23 mouse cellular contexts compared by ENCODE assay signal in the genomic region with DNA sequence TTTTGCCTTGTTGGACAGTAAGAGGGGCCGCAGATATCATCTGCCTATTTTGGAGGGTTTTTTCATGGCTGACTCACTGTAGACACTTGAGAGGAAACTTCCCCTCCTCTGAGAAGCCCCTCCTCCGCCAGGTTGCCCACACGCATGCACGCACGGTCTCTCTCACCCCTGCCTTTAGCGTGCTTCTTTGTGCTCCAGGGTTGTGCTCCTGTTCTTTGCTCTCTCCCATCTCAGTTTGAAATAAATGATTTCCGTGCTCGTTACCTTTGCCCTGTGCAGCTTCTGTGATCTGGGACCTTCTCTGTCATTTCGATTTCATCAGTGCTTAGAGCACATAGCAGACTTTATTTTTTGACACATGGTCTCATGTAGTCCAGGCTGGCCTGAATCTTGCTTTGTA.
A peak's percentile ranks its signal among the peaks of the same experiment; 100 is the strongest.
DNase-seq lines count a peak whose midpoint lies in the region; ATAC-seq and TF ChIP-seq lines count a peak whose summit lies in the region.
"Had no signal": no experiment of that assay in that cellular context is flagged by ENCODE, and none has a peak within 500 bp of the region (broad histone marks: within the 10 kb centered on the region; RNA-seq: fewer than 3 reads in every experiment).

No protein-coding gene starts in this region.

- DNase-seq in heart, adult 11 months, result peak; percentile 75
- no peak for DNase-seq in heart, adult 2 months
- peak; percentile 68 for DNase-seq in kidney, adult 2 months
- DNase-seq in kidney, adult 18-20 months, result no peak
- DNase-seq in kidney, postnatal 4 days, result no peak
- DNase-seq in kidney, postnatal 0 days (ENCODE audit: low spot score), result no peak
- DNase-seq: adrenal gland, adult 8-10 months; adrenal gland, postnatal 25 days; cerebellum, adult 11-12 months; cerebellum, adult 8-10 months; cerebellum, postnatal 10 days; cerebellum, postnatal 36 days; embryo, embryonic 11 days; gastrocnemius, postnatal 25 days had no signal

- H3K79me2 ChIP-seq in heart, adult 2 months (replicated peaks; ENCODE audit: control insufficient read depth, insufficient read depth, low read length), result no peaks in the 10 kb centered on the region

- no peaks in the 10 kb centered on the region for H3K4me1 ChIP-seq in heart, adult 2 months (ENCODE audit: control insufficient read depth, insufficient read depth, low read length)
- peaks cover 18% of the 10 kb centered on the region; the same call in 1 of the 2 replicates for H3K4me1 ChIP-seq in kidney, adult 2 months (ENCODE audit: control insufficient read depth, insufficient read depth, low read length)
- no peaks in the 10 kb centered on the region for H3K4me1 ChIP-seq in kidney, embryonic 15.5 days
- H3K4me1 ChIP-seq in kidney, postnatal 0 days (replicated peaks; ENCODE audit: insufficient read depth, low read length), result no peaks in the 10 kb centered on the region
- H3K4me1 ChIP-seq: embryonic facial prominence, embryonic 10.5 days; embryonic facial prominence, embryonic 13.5 days; forebrain, embryonic 12.5 days; forebrain, embryonic 15.5 days; hindbrain, embryonic 12.5 days had no signal

- no peaks in the 10 kb centered on the region; the same call in 1 of the 2 replicates for H3K36me3 ChIP-seq in heart, adult 2 months (ENCODE audit: control insufficient read depth, insufficient read depth, low read length)
- H3K36me3 ChIP-seq in kidney, adult 2 months (ENCODE audit: control insufficient read depth, insufficient read depth, low read length), result peaks cover 1% of the 10 kb centered on the region; the same call in 1 of the 2 replicates
- no peaks in the 10 kb centered on the region for H3K36me3 ChIP-seq in kidney, embryonic 15.5 days
- no peaks in the 10 kb centered on the region for H3K36me3 ChIP-seq in kidney, postnatal 0 days (ENCODE audit: insufficient read depth, low read length)
- H3K36me3 ChIP-seq: embryonic facial prominence, embryonic 10.5 days; embryonic facial prominence, embryonic 13.5 days; forebrain, embryonic 12.5 days; forebrain, embryonic 15.5 days; hindbrain, embryonic 12.5 days had no signal

- H3K27me3 ChIP-seq in heart, adult 2 months (ENCODE audit: control insufficient read depth, insufficient read depth, low read length), result no peaks in the 10 kb centered on the region
- no peaks in the 10 kb centered on the region for H3K27me3 ChIP-seq in kidney, adult 2 months (replicated peaks; ENCODE audit: control insufficient read depth, insufficient read depth, low read length)
- H3K27me3 ChIP-seq in kidney, embryonic 15.5 days, result no peaks in the 10 kb centered on the region
- H3K27me3 ChIP-seq in kidney, postnatal 0 days (ENCODE audit: insufficient read depth, low read length), result no peaks in the 10 kb centered on the region
- H3K27me3 ChIP-seq: embryonic facial prominence, embryonic 13.5 days; forebrain, embryonic 12.5 days; forebrain, embryonic 15.5 days; hindbrain, embryonic 12.5 days had no signal

- no peak overlapping the region for H3K27ac ChIP-seq in heart, adult 2 months
- H3K27ac ChIP-seq in kidney, adult 2 months (ENCODE audit: insufficient read depth, low read depth, low read length), result peak overlapping the region; percentile 51
- 0 out of 2 replicates have a peak overlapping the region, but pooled peaks have one; percentile 14 for H3K27ac ChIP-seq in kidney, embryonic 15.5 days
- peak overlapping the region; percentile 19; the same call in 1 of the 2 replicates for H3K27ac ChIP-seq in kidney, postnatal 0 days
- H3K27ac ChIP-seq: embryonic facial prominence, embryonic 10.5 days; embryonic facial prominence, embryonic 13.5 days; forebrain, embryonic 12.5 days; forebrain, embryonic 15.5 days; hindbrain, embryonic 12.5 days had no signal

- H3K4me2 ChIP-seq in kidney, embryonic 15.5 days, result no peak overlapping the region
- no peak overlapping the region for H3K4me2 ChIP-seq in kidney, postnatal 0 days (ENCODE audit: low read length)
- H3K4me2 ChIP-seq: embryonic facial prominence, embryonic 13.5 days; forebrain, embryonic 12.5 days; forebrain, embryonic 15.5 days; heart, embryonic 11.5 days; hindbrain, embryonic 12.5 days had no signal

- TF ChIP-seq POLR2A in heart, adult 2 months (IDR thresholded peaks at IDR 0.05; ENCODE audit: insufficient read depth, low read depth, low read length), result no peak
- TF ChIP-seq POLR2A in kidney, adult 2 months (IDR thresholded peaks at IDR 0.05; ENCODE audit: low read depth, low read length), result no peak

- H3K9me3 ChIP-seq in kidney, embryonic 15.5 days (replicated peaks), result no peaks in the 10 kb centered on the region
- no peaks in the 10 kb centered on the region for H3K9me3 ChIP-seq in kidney, postnatal 0 days (replicated peaks; ENCODE audit: low read length)
- H3K9me3 ChIP-seq: embryonic facial prominence, embryonic 10.5 days; embryonic facial prominence, embryonic 13.5 days; forebrain, embryonic 12.5 days; forebrain, embryonic 15.5 days; hindbrain, embryonic 12.5 days had no signal

- 89% methylated on average over 9 of the region's 9 CpGs for WGBS in heart, adult 2 months
- 63% methylated on average over 9 of the region's 9 CpGs for WGBS in kidney, adult 2 months
- 77% methylated on average over 9 of the region's 9 CpGs for WGBS in kidney, embryonic 15.5 days
- 79% methylated on average over 9 of the region's 9 CpGs for WGBS in kidney, postnatal 0 days

- no peak for TF ChIP-seq EP300 in heart, adult 2 months (IDR thresholded peaks at IDR 0.05; ENCODE audit: insufficient read depth, low read depth, low read length)

- H3K4me3 ChIP-seq in heart, adult 2 months, result no peak overlapping the region
- no peak overlapping the region for H3K4me3 ChIP-seq in kidney, adult 2 months (ENCODE audit: insufficient read depth, low read depth, low read length)
- H3K4me3 ChIP-seq in kidney, embryonic 15.5 days (replicated peaks), result no peak overlapping the region
- H3K4me3 ChIP-seq in kidney, postnatal 0 days (replicated peaks; ENCODE audit: low read depth, low read length), result no peak overlapping the region
- H3K4me3 ChIP-seq: embryonic facial prominence, embryonic 10.5 days; embryonic facial prominence, embryonic 13.5 days; erythroblast, embryonic 14.5 days; forebrain, embryonic 12.5 days; forebrain, embryonic 15.5 days; hindbrain, embryonic 12.5 days had no signal

- peak; percentile 55; the same call in 1 of the 2 replicates for ATAC-seq in kidney, embryonic 15.5 days (replicated peaks; ENCODE audit: low FRiP score)
- ATAC-seq in kidney, postnatal 0 days (replicated peaks; ENCODE audit: low FRiP score, low read depth), result peak; percentile 75
- ATAC-seq: activated CD4-positive, CD25-positive, alpha-beta regulatory T cell, adult 4 months; forebrain, embryonic 15.5 days had no signal

- TF ChIP-seq CTCF in heart, adult 2 months (IDR thresholded peaks at IDR 0.05), result no peak
- no peak for TF ChIP-seq CTCF in kidney, adult 2 months (conservative IDR thresholded peaks at IDR 0.05; ENCODE audit: insufficient read depth, insufficient read length, low read depth, low read length)
- no peak for TF ChIP-seq CTCF in kidney, postnatal 0 days (IDR thresholded peaks at IDR 0.05; ENCODE audit: low read depth)

- H3K9ac ChIP-seq in heart, adult 2 months (ENCODE audit: low read depth, low read length), result no peak overlapping the region
- H3K9ac ChIP-seq in kidney, embryonic 15.5 days, result no peak overlapping the region
- no peak overlapping the region for H3K9ac ChIP-seq in kidney, postnatal 0 days (ENCODE audit: low read depth, low read length)
- H3K9ac ChIP-seq: embryonic facial prominence, embryonic 13.5 days; forebrain, embryonic 12.5 days; forebrain, embryonic 15.5 days; hindbrain, embryonic 12.5 days had no signal

- intact Hi-C loops in heart, adult 2 months (cut with DNase I), result no loop called here

Comparison
In these comparisons a context has a peak if more than half of its experiments do, and no peak if none do; other contexts are left out.
1. DNase-seq: peak in heart, adult 11 months (single experiment) and kidney, adult 2 months (single experiment); none in heart, adult 2 months (0 of 2), kidney, adult 18-20 months (single experiment), kidney, postnatal 4 days (0 of 2) and kidney, postnatal 0 days (single experiment).